Mouse (Mus musculus) hindbrain, postnatal 0 days (tissue): ENCODE results near the gene Slc16a3. TPM values are rescaled to one million over a fixed set of nuclear protein-coding genes. Genes with fewer than 3 reads are reported as not detected.

Experiments
- ATAC-seq: fragments of 200-750 bp; cut with Nextera tagmentation; 2 replicates; pipeline ENCODE4 v1.8.0; 2017; ENCODE audit warnings: mild to moderate bottlenecking, moderate TSS enrichment, moderate library complexity
- DNase-seq: peaks from one replicate; pipeline ENCODE4 v3.0.0-alpha.2; 2015; ENCODE audit warnings: low spot score
- H3K27ac ChIP-seq: fragments of 300-500 bp; sonication (generic); 2 replicates; pipeline ENCODE4 v1.5.1; 2014; ENCODE audit warnings: mild to moderate bottlenecking
- H3K27me3 ChIP-seq: fragments of 300-500 bp; sonication (generic); 2 replicates; pipeline ENCODE4 v1.6.1; 2014; ENCODE audit warnings: low read length, mixed read lengths; ENCODE audit not compliant: insufficient read depth
- H3K36me3 ChIP-seq: fragments of 300-500 bp; sonication (generic); 2 replicates; pipeline ENCODE4 v1.6.1; 2014; ENCODE audit warnings: low read length, mixed read lengths; ENCODE audit not compliant: insufficient read depth
- H3K4me1 ChIP-seq: fragments of 300-500 bp; sonication (generic); 2 replicates; pipeline ENCODE4 v1.6.1; 2014; ENCODE audit warnings: antibody characterized with exemption, low read length, mixed read lengths; ENCODE audit not compliant: insufficient read depth
- H3K4me2 ChIP-seq: fragments of 300-500 bp; sonication (generic); 2 replicates; pipeline ENCODE4 v1.6.1; 2014; ENCODE audit warnings: low read depth, mild to moderate bottlenecking, low read length, moderate library complexity, mixed read lengths
- H3K4me3 ChIP-seq: fragments of 300-500 bp; sonication (generic); 2 replicates; pipeline ENCODE4 v1.5.1; 2014; ENCODE audit warnings: low read length
- H3K9ac ChIP-seq: fragments of 300-500 bp; sonication (generic); replicated peaks from 2 replicates; pipeline ENCODE4 v1.6.1; 2014; ENCODE audit warnings: mild to moderate bottlenecking, low read length, moderate library complexity, mixed read lengths
- H3K9me3 ChIP-seq: fragments of 300-500 bp; sonication (generic); 2 replicates; pipeline ENCODE4 v1.6.1; 2016; ENCODE audit warnings: low read length, mixed read lengths
- CTCF ChIP-seq: IDR thresholded peaks from 2 replicates; pipeline ENCODE4 v1.5.1; 2016; ENCODE audit warnings: antibody characterized with exemption, control low read depth, low read depth
- WGBS: fragments of 180-500 bp; shearing (Covaris S2); extraction: QIAGEN DNeasy Blood & Tissue Kit; methylation state at CpG from one replicate; pipeline ENCODE4 v1.1.7; 2014; 5-methylcytosine and 5-hydroxymethylcytosine counted together
- polyA plus RNA-seq: library from polyadenylated mRNA; unstranded; fragments of >200 nt; fragmentation: Nextera tagmentation; extraction: Ambion mirVana; gene quantifications from 2 replicates; pipeline ENCODE4 v1.2.1, GENCODE M21; 2015
- total RNA-seq: library from RNA; depleted of rRNA; stranded (reverse); fragments of >200 nt; gene quantifications from 2 replicates; pipeline ENCODE4 v1.2.3, GENCODE M21; 2014

Slc16a3 gene
- total and polyA plus RNA-seq, 2 experiments from 2014 or later = 6.4 to 24.9 TPM

GRCm38 (mm10) chr11:120965587-120965986, 17.3 kb downstream of the Slc16a3 start:
- H3K27me3 ChIP-seq = no peaks in the 10 kb centered on the region
- ATAC-seq (no peak), DNase-seq (no peak)
- H3K36me3 ChIP-seq = peaks cover 95% of the 10 kb centered on the region
- no peaks in the 10 kb centered on the region for H3K9me3 ChIP-seq
- 82% methylated on average over 4 of the region's 4 CpGs for WGBS
- no peak for TF ChIP-seq CTCF
- H3K4me2 ChIP-seq = no peak overlapping the region
- no peak overlapping the region for H3K27ac ChIP-seq
- no peak overlapping the region for H3K4me3 ChIP-seq
- H3K9ac ChIP-seq = no peak overlapping the region
- H3K4me1 ChIP-seq = no peaks in the 10 kb centered on the region

GRCm38 (mm10) chr11:120969742-120970141, 21.5 kb downstream of the Slc16a3 start:
- Histone ChIP-seq H3K4me3 (no peak overlapping the region), H3K9ac (no peak overlapping the region), H3K4me1 (no peaks in the 10 kb centered on the region), H3K36me3 (peaks cover 90% of the 10 kb centered on the region), H3K9me3 (no peaks in the 10 kb centered on the region), H3K4me2 (no peak overlapping the region), H3K27ac (no peak overlapping the region), H3K27me3 (no peaks in the 10 kb centered on the region)
- 91% methylated on average over 5 of the region's 5 CpGs for WGBS
- ATAC-seq (no peak), DNase-seq (no peak)
- TF ChIP-seq CTCF = no peak

GRCm38 (mm10) chr11:120971237-120971636, 23.0 kb downstream of the Slc16a3 start:
- Histone ChIP-seq H3K4me2 (no peak overlapping the region), H3K4me3 (no peak overlapping the region), H3K27me3 (no peaks in the 10 kb centered on the region), H3K4me1 (no peaks in the 10 kb centered on the region), H3K9me3 (no peaks in the 10 kb centered on the region), H3K36me3 (peaks cover 82% of the 10 kb centered on the region), H3K27ac (no peak overlapping the region), H3K9ac (no peak overlapping the region)
- no peak for DNase-seq
- no peak for TF ChIP-seq CTCF
- ATAC-seq = no peak
- whole genome bisulfite sequencing = 92% methylated on average over 5 of the region's 5 CpGs

GRCm38 (mm10) chr11:120973318-120973717, 25.0 kb downstream of the Slc16a3 start:
- ATAC-seq (no peak), DNase-seq (no peak)
- Histone ChIP-seq H3K4me3 (no peak overlapping the region), H3K4me2 (no peak overlapping the region), H3K27me3 (no peaks in the 10 kb centered on the region), H3K36me3 (peaks cover 61% of the 10 kb centered on the region), H3K9ac (no peak overlapping the region), H3K27ac (no peak overlapping the region), H3K4me1 (no peaks in the 10 kb centered on the region), H3K9me3 (no peaks in the 10 kb centered on the region)
- 64% methylated on average over 6 of the region's 6 CpGs for WGBS
- TF ChIP-seq CTCF = no peak

- no peak overlapping the region for H3K9ac ChIP-seq
- no peaks in the 10 kb centered on the region for H3K27me3 ChIP-seq
- no peak overlapping the region for H3K4me3 ChIP-seq
- no peaks in the 10 kb centered on the region for H3K9me3 ChIP-seq
- 90% methylated on average over 8 of the region's 8 CpGs for WGBS
- no peak overlapping the region for H3K4me2 ChIP-seq
- no peak for TF ChIP-seq CTCF
- peaks cover 47% of the 10 kb centered on the region for H3K36me3 ChIP-seq
- no peaks in the 10 kb centered on the region for H3K4me1 ChIP-seq
- no peak for ATAC-seq
- H3K27ac ChIP-seq = no peak overlapping the region
- DNase-seq = no peak
Observed at GRCm38 (mm10) chr11:120979711-120980426, 31.6 kb downstream of the Slc16a3 start.

- H3K4me2 ChIP-seq = no peak overlapping the region
- H3K4me1 ChIP-seq = no peaks in the 10 kb centered on the region
- H3K9ac ChIP-seq = no peak overlapping the region
- ATAC-seq (no peak), DNase-seq (no peak)
- WGBS = 70% methylated on average over 9 of the region's 9 CpGs
- H3K9me3 ChIP-seq = no peaks in the 10 kb centered on the region
- no peak for TF ChIP-seq CTCF
- H3K4me3 ChIP-seq = no peak overlapping the region
- H3K27me3 ChIP-seq = no peaks in the 10 kb centered on the region
- peaks cover 43% of the 10 kb centered on the region for H3K36me3 ChIP-seq
- H3K27ac ChIP-seq = no peak overlapping the region
Observed at GRCm38 (mm10) chr11:120980427-120981035, 32.3 kb downstream of the Slc16a3 start.

- Histone ChIP-seq H3K4me1 (no peaks in the 10 kb centered on the region), H3K36me3 (peaks cover 41% of the 10 kb centered on the region), H3K4me3 (no peak overlapping the region), H3K27ac (no peak overlapping the region), H3K27me3 (no peaks in the 10 kb centered on the region), H3K4me2 (no peak overlapping the region), H3K9ac (no peak overlapping the region), H3K9me3 (no peaks in the 10 kb centered on the region)
- ATAC-seq (no peak), DNase-seq (no peak)
- no peak for TF ChIP-seq CTCF
- 76% methylated on average over 4 of the region's 4 CpGs for WGBS
Observed at GRCm38 (mm10) chr11:120981661-120982060, 33.4 kb downstream of the Slc16a3 start.
